Comparison of ENCODE assay signal across 22 mouse cellular contexts in genomic region chr5:50785273-50785672, GRCm38 (mm10).
"Had no signal": no experiment of that assay in that cellular context is flagged by ENCODE, and none has a peak within 500 bp of the region (broad histone marks: within the 10 kb centered on the region; RNA-seq: fewer than 3 reads in every experiment).

No protein-coding gene starts in this region.

- H3K27me3 ChIP-seq: limb, embryonic 13.5 days; liver, embryonic 12.5 days; liver, embryonic 15.5 days; lung, embryonic 15.5 days; megakaryocyte, embryonic 14.5 days; neural tube, embryonic 12.5 days; neural tube, embryonic 15.5 days had no signal

- H3K9me3 ChIP-seq: limb, embryonic 10.5 days; limb, embryonic 13.5 days; liver, embryonic 12.5 days; liver, embryonic 15.5 days; lung, embryonic 15.5 days; megakaryocyte, embryonic 14.5 days; midbrain, embryonic 10.5 days; neural tube, embryonic 12.5 days; neural tube, embryonic 15.5 days had no signal

- ATAC-seq: liver, embryonic 12.5 days had no signal

- H3K4me1 ChIP-seq: limb, embryonic 10.5 days; limb, embryonic 13.5 days; liver, embryonic 12.5 days; liver, embryonic 15.5 days; lung, embryonic 15.5 days; megakaryocyte, embryonic 14.5 days; midbrain, embryonic 10.5 days; neural tube, embryonic 12.5 days; neural tube, embryonic 15.5 days had no signal

- H3K27ac ChIP-seq: kidney, postnatal 0 days; layer of hippocampus, adult 2 months; left cerebral cortex, adult 2 months; limb, embryonic 10.5 days; limb, embryonic 13.5 days; liver, embryonic 12.5 days; liver, embryonic 15.5 days; lung, embryonic 15.5 days; midbrain, embryonic 10.5 days; neural tube, embryonic 12.5 days; neural tube, embryonic 15.5 days had no signal

- H3K4me3 ChIP-seq: layer of hippocampus, adult 2 months; left cerebral cortex, adult 2 months; limb, embryonic 10.5 days; limb, embryonic 13.5 days; liver, embryonic 12.5 days; liver, embryonic 15.5 days; lung, embryonic 15.5 days; megakaryocyte, embryonic 14.5 days; midbrain, embryonic 10.5 days; neural tube, embryonic 12.5 days; neural tube, embryonic 15.5 days had no signal

- DNase-seq: kidney, adult 18-20 months; kidney, postnatal 25 days; layer of hippocampus, adult 9-11 months; liver; lung, adult 18-20 months; lung, postnatal 10 days; lung, postnatal 36 days; midbrain, embryonic 14.5 days; thymus, adult 18-20 months; thymus, postnatal 36 days had no signal

- H3K9ac ChIP-seq: limb, embryonic 13.5 days; liver, embryonic 12.5 days; liver, embryonic 15.5 days; lung, embryonic 15.5 days; neural tube, embryonic 12.5 days; neural tube, embryonic 15.5 days had no signal

- H3K36me3 ChIP-seq: limb, embryonic 10.5 days; limb, embryonic 13.5 days; liver, embryonic 12.5 days; liver, embryonic 15.5 days; lung, embryonic 15.5 days; midbrain, embryonic 10.5 days; neural tube, embryonic 12.5 days; neural tube, embryonic 15.5 days had no signal

- H3K4me2 ChIP-seq: limb, embryonic 13.5 days; liver, embryonic 12.5 days; liver, embryonic 15.5 days; lung, embryonic 15.5 days; neural tube, embryonic 12.5 days; neural tube, embryonic 15.5 days had no signal
